Mouse (Mus musculus) heart, postnatal 10 days (tissue): ENCODE results near the gene Snx25. TPM values are rescaled to one million over a fixed set of nuclear protein-coding genes. Genes with fewer than 3 reads are reported as not detected.

Source experiments
- DNase-seq, 2 experiments: peaks; one replicate each; pipeline ENCODE4 v3.0.0; 2021
- intact Hi-C: fragments of 180-260 bp; cut with DNase I; formaldehyde crosslinking; loops from one replicate; pipeline ENCODE4 v1.15.1; 2025
- total RNA-seq, 2 experiments: library from RNA; stranded (reverse); gene quantifications; 2 replicates each; pipeline ENCODE4 v1.2.3; 2021

Snx25 gene
- total RNA-seq, 2 experiments from 2014 or later = 13.2 to 13.7 TPM

GRCm38 (mm10) chr8:46022758-46023157 is 129.2 kb downstream of the Snx25 start:
- no peak for DNase-seq
- intact Hi-C loops = no loop called here

- no peak for DNase-seq
- intact Hi-C loops = no loop called here
Observed at GRCm38 (mm10) chr8:46022203-46022602, 129.8 kb downstream of the Snx25 start.

- peak; percentile 57 to 61 for DNase-seq
- intact Hi-C loops = no loop called here
Observed at GRCm38 (mm10) chr8:46010746-46011680, 140.9 kb downstream of the Snx25 start.

- DNase-seq = peak; percentile 40 to 45
- intact Hi-C loops = no loop called here
Observed at GRCm38 (mm10) chr8:46010306-46010705, 141.7 kb downstream of the Snx25 start.

GRCm38 (mm10) chr8:46007050-46007672 is 144.8 kb downstream of the Snx25 start:
- intact Hi-C loops = no loop called here
- DNase-seq = no peak

GRCm38 (mm10) chr8:46005596-46005995 is 146.4 kb downstream of the Snx25 start, which contains the start of gene Ankrd37:
Gene Ankrd37, minus strand, starts transcription at chr8:46005707.
- intact Hi-C loops = no loop called here
- DNase-seq = no peak

- DNase-seq = peak; percentile 99 to 100
- intact Hi-C loops = loop anchor here (5.0 kb wide), 1 partner anchor 162 kb away; no protein-coding TSS in a partner anchor
Observed at GRCm38 (mm10) chr8:45999784-46000705, 151.9 kb downstream of the Snx25 start.

- intact Hi-C loops = no loop called here
- peak in 1 of 2 experiments; percentile 41 for DNase-seq
Observed at GRCm38 (mm10) chr8:45999138-45999783, 152.7 kb downstream of the Snx25 start, which contains the start of gene Lrp2bp. Gene Lrp2bp, plus strand, starts transcription at chr8:45999303.

- no peak for DNase-seq
- intact Hi-C loops = loop anchor here (1.0 kb wide), 1 partner anchor 151 kb away; no protein-coding TSS in a partner anchor
Observed at GRCm38 (mm10) chr8:45998228-45998627, 153.7 kb downstream of the Snx25 start.

GRCm38 (mm10) chr8:45995576-45995975 is 156.4 kb downstream of the Snx25 start:
- intact Hi-C loops = no loop called here
- DNase-seq = no peak

- intact Hi-C loops = no loop called here
- peak in 1 of 2 experiments; percentile 23 for DNase-seq
Observed at GRCm38 (mm10) chr8:45994111-45994510, 157.8 kb downstream of the Snx25 start.

- DNase-seq = no peak
Observed at GRCm38 (mm10) chr8:45990631-45991310, 161.2 kb downstream of the Snx25 start.

GRCm38 (mm10) chr8:45988189-45988588 is 163.8 kb downstream of the Snx25 start:
- DNase-seq = no peak
- intact Hi-C loops = no loop called here

More at GRCm38 (mm10) chr8:45990631-45991310, 161.2 kb downstream of the Snx25 start:
- intact Hi-C loops = no loop called here

GRCm38 (mm10) chr8:45986665-45987064 is 165.3 kb downstream of the Snx25 start:
- intact Hi-C loops = no loop called here
- DNase-seq = no peak

Other genes starting within 250 kb of the Snx25 start
- gene Ccdc110, start 217.5 kb downstream of the Snx25 start, total RNA-seq = not detected
- under 1 TPM; 0.53 to 0.97 TPM for gene 1700029J07Rik, start 176.9 kb downstream of the Snx25 start, total RNA-seq
- 10 to 100 TPM; 29.9 to 40.9 TPM for gene Ufsp2, start 176.6 kb downstream of the Snx25 start, total RNA-seq
- 1 to 10 TPM in 1 of 2 experiments, under 1 TPM in 1; 0.86 to 1.2 TPM for gene Lrp2bp, start 152.9 kb downstream of the Snx25 start, total RNA-seq
- 1 to 10 TPM; 8.8 to 9.8 TPM for gene Ankrd37, start 146.5 kb downstream of the Snx25 start, total RNA-seq
- 10 to 100 TPM; 13.4 to 16.5 TPM for gene Cfap97, start 388 bp downstream of the Snx25 start, total RNA-seq
- 1,000 to 10,000 TPM; 3,766 to 3,984 TPM for gene Slc25a4, start 59.1 kb upstream of the Snx25 start, total RNA-seq
- gene Helt, start 142.5 kb upstream of the Snx25 start, total RNA-seq = not detected